Mouse (Mus musculus): ENCODE measurements around the gene Slc25a54. TPM values are rescaled to one million over a fixed set of nuclear protein-coding genes. Genes with fewer than 3 reads are reported as not detected.

Gene Slc25a54
- total RNA-seq, 1 experiment from 2014 or later: not detected

DNA sequence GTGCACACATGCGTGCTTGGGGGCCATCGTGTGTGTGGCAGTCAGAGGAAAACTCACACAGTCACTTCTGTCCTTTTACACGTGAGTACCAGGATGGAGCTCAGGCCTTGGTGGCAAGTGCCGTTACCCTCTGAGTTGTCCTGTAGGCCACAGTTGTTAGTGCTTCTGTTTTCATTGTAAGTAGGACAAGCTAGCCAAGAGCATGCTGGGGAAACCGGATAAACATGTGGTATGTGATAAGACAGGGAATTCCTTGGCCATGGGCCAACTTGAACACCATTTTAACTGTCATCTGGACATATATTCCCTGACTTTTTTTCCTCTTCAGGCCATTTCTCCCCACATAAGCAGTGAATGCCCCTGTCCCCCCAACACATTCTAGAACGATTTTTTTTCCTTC, 45.3 kb downstream of the Slc25a54 start:
- DNase-seq: no peak

GRCm38 (mm10) chr3:109129768-109130167, 49.5 kb downstream of the Slc25a54 start:
- no peak for DNase-seq

GRCm38 (mm10) chr3:109132966-109133365, 52.7 kb downstream of the Slc25a54 start:
- no peak for DNase-seq

DNA sequence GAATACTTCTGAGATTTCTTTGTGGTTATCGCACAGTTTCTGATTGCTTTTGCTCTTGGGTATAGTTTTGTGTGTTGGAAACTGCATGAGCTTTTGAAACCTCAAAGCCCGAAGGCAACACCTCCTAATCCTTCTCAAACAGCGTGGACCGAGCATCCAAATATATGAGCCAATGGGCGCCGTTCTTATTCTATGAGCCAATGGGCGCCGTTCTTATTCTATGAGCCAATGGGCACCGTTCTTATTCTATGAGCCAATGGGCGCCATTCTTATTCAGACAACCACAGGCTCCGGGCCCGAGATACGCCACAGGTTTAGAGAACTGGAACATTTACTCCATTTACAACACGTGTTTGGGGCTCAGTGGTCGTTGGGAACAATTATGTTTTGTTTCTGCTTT, 53.8 kb downstream of the Slc25a54 start:
- DNase-seq: no peak

- no peak for DNase-seq
These were observed 55.1 kb downstream of the Slc25a54 start for GRCm38 (mm10) chr3:109135352-109135751.

DNA sequence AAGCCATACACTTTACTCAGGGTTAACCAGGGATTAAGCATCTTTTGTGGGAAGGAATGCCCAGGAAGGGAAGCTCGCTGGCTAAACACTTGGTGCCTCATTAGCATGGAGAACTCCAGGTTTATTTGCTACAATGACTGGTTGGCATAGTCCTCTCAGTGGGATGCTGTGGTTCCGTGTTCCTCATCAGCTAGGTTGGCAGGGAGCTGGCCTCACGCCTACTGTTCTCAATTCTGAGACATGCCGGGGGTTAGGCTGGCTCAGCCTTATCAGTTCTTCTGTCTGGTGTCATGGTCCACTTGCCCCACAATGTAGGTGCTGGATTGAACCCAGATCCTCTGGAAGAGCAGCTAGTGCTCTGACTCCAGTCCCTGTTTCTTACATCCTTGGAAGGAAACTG, 72.3 kb downstream of the Slc25a54 start:
- no peak for DNase-seq

GRCm38 (mm10) chr3:109153410-109153809, 73.1 kb downstream of the Slc25a54 start:
- no peak for DNase-seq

DNA sequence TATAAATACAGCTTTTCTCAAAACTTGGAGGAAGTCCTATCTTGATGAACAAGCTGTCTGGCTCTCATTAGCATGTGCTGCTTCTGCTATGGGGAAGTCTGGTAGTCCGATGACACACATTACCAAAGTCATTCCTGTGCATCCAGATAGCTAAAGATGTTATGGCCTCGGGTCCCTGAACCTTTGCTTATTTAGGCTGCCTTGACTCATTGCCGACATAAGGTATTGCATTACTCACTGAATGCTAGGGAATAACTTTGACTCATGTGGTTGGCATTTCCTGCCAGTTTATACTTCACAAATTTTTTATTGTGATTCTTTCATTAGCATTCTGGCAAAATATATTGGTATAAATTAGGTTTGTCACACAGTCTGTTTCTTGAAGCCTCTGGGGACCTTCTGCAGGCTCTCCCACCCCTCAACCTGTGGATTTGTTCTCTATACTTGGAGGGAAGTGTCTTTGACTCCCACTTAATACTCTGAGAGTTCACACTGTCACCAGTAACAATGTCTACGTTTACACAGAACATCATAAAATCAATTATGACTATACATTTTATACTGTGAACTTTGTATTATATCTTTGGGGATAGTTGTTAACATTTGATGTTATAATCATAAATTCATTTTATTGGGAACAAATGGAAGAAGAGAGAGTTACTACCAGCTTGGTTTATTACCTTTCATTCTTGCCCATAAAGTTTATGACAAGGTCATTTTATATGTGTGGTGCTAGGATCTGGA, 75.8 kb downstream of the Slc25a54 start:
- no peak for DNase-seq

DNA sequence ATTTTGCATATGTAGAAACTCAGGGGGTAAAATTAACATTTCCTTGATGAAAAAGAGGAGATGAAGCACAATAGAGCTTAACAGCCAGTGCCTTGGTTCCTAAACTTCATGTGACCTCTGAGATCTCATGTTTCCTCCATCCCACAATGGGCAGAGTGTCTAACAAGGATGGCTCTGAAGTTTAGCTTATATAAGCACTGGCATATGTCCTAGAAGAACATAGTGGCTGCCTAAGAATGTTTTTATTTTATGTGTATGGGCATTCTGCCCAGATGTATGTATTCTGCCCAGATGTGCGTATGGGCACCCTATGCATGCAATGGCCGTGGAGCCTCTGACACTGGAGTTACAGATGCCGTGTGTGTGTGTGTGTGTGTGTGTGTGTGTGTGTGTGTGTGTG, 77.2 kb downstream of the Slc25a54 start:
- DNase-seq: no peak

- DNase-seq: no peak
These were observed 83.8 kb downstream of the Slc25a54 start for GRCm38 (mm10) chr3:109164088-109164487.

DNA sequence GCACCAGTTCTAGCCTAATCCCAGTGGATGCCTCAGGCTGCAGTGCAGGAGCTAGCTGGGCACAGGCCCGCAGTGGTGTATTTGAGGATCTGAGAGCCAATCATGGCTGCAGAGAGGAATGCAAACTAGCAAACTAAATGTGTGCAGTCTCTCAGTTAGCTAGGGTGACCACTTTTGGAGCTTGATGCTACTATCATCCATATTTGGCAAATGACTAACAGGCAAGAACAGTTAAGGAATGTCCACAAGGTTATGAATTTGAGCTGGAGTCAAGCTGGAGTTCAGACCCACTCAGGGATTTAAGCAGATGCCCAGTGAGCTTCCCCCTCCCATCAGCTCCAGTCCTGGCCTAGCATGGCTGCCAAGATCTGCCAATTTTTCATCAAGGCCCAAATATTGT, 84.4 kb downstream of the Slc25a54 start:
- DNase-seq: no peak

GRCm38 (mm10) chr3:109165214-109165829, 85.1 kb downstream of the Slc25a54 start:
- no peak for DNase-seq

Small RNAs within 50 kb of the gene (microRNA-seq; reads per million reads assigned to microRNA genes)
- 0 reads per million in 2 experiments for gene Gm44384

Other genes starting within 250 kb of the Slc25a54 start
- gene Stxbp3, start 239.9 kb upstream of the Slc25a54 start, total RNA-seq (2021): 45.2 and 50.7 TPM in 2 replicates
- 0.11 and 0.49 TPM in 2 replicates for gene Fndc7, start 190.5 kb upstream of the Slc25a54 start, total RNA-seq (2021)
- 72.2 and 72.4 TPM in 2 replicates for gene Prpf38b, start 168.7 kb upstream of the Slc25a54 start, total RNA-seq (2021)
- gene Henmt1, start 140.6 kb upstream of the Slc25a54 start, total RNA-seq (2021): not detected in 2 replicates
- gene Gm9857, start 140.0 kb upstream of the Slc25a54 start, total RNA-seq (2021): not detected in 2 replicates
- gene Fam102b, start 52.9 kb upstream of the Slc25a54 start, total RNA-seq (2021): 10.8 and 18.3 TPM in 2 replicates
- gene Slc25a24, start 42.7 kb downstream of the Slc25a54 start, total RNA-seq (2021): 41.6 and 44.3 TPM in 2 replicates